Mouse (Mus musculus) B cell, adult 62 days (primary cell): ENCODE measurements around the gene Sbpl. TPM values are rescaled to one million over a fixed set of nuclear protein-coding genes. Genes with fewer than 3 reads are reported as not detected.

Experiments used
- total RNA-seq: library from RNA; stranded (reverse); gene quantifications from 4 replicates; pipeline ENCODE4 v1.2.4, GENCODE M21; 2023

The Sbpl gene
- total RNA-seq: not detected in 4 replicates

DNA sequence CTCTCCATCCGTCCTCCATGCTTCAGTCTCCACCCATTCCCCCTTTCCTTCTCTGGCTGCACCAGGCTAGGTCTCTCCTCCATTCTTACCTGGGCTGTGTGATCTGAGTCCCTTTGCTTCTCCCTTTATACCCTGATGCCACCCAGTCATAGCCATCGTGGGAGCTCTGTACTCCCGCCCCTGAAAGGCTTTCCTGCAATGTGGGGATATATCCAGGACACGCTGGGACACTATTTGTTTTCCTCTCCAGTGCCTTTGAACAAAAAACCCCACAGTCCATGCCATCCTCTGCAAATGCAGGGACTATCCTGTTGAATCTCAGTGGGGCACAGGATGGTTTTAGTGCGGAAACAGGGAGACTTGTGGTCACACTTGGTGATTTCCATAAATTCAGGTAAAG is at the start of gene Sbpl:
Gene Sbpl, minus strand, starts transcription at position 101 of the 400 bp plus-strand sequence.

DNA sequence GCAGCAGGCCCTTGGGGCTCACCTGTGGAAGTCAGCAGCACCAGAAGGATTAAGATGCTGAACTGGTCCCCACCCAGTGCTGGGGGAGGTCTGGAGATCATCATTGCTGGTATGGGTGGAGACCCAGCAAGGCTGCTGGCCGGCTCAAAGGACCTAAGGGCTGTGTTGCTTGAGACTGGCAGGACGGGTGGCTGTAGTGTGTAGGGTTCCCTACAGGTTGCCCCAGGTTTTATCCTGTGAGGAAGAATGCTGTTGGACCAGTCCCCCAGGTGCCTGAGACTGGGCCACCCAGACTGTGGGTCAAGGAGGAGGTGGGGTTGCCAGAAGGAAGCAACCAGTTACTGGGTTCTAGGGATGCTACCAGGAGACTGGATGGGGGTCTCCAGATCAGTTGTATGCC is 42.8 kb upstream of the Sbpl start, which contains the start of gene Prss22:
Gene Prss22, minus strand, starts transcription at position 200 of the 400 bp plus-strand sequence.

GRCm38 (mm10) chr17:23980297-23980909 is 25.3 kb upstream of the Sbpl start, which contains the start of gene Prss30:
TSS of gene Prss30 (minus strand) at chr17:23980566.

DNA sequence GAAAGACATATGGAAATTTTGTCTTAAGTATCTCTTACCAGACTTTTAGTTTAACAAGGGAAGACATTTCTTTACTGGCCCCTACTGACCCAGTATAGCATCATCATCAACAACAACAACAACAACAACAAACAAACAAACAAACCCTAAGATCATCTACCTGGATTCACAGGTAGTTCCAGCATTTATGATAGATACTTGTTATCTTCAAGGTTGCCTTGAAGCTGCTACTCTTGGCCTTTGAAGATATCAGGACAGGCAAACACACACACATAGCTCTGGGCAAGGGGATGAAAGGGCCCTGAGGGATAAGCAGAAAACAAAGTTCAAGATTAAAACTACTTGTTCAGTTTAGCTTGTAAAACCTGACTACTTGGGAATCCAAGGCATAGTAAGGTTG is 13.7 kb downstream of the Sbpl start, which contains the start of gene Sbp:
Gene Sbp, plus strand, starts transcription at position 301 of the 400 bp plus-strand sequence.

GRCm38 (mm10) chr17:23917158-23917557 is 37.9 kb downstream of the Sbpl start, which contains the start of gene Dcpp3:
TSS of gene Dcpp3 (plus strand) at chr17:23917458.

Other genes with a start within 250 kb of the Sbpl start
- gene 1520401A03Rik, start 232.5 kb downstream of the Sbpl start, total RNA-seq: not detected in 4 replicates
- gene Pkmyt1, start 228.9 kb downstream of the Sbpl start, total RNA-seq: 35.2 to 41.8 TPM (median 38.7 TPM) in 4 replicates
- gene Paqr4, start 214.4 kb downstream of the Sbpl start, total RNA-seq: 0.52 to 2.1 TPM (median 1.5 TPM) in 4 replicates
- 0.37 TPM in 1 of 4 replicates, not detected in the others for gene Kremen2, start 209.4 kb downstream of the Sbpl start, total RNA-seq
- gene Flywch1, start 183.7 kb downstream of the Sbpl start, total RNA-seq: 26.3 to 31.2 TPM (median 27.9 TPM) in 4 replicates
- not detected in 4 replicates for gene Flywch2, start 169.2 kb downstream of the Sbpl start, total RNA-seq
- 1,370 to 1,448 TPM (median 1,386 TPM) in 4 replicates for gene Srrm2, start 164.7 kb downstream of the Sbpl start, total RNA-seq
- 153 to 167 TPM (median 160 TPM) in 4 replicates for gene Elob, start 126.1 kb downstream of the Sbpl start, total RNA-seq
- gene Prss33, start 119.2 kb downstream of the Sbpl start, total RNA-seq: not detected in 4 replicates
- gene Prss32, start 111.4 kb downstream of the Sbpl start, total RNA-seq: not detected in 4 replicates
- 0.64 to 0.75 TPM (median 0.66 TPM) in 3 of 4 replicates, not detected in the other for gene Prss41, start 111.1 kb downstream of the Sbpl start, total RNA-seq
- not detected in 4 replicates for gene Prss21, start 87.2 kb downstream of the Sbpl start, total RNA-seq
- not detected in 4 replicates for gene Dcpp1, start 74.4 kb downstream of the Sbpl start, total RNA-seq
- not detected in 4 replicates for gene Dcpp2, start 74.4 kb downstream of the Sbpl start, total RNA-seq
- not detected in 4 replicates for gene Dcpp3, start 37.8 kb downstream of the Sbpl start, total RNA-seq
- gene Sbp, start 13.6 kb downstream of the Sbpl start, total RNA-seq: not detected in 4 replicates
- not detected in 4 replicates for gene Prss30, start 25.3 kb upstream of the Sbpl start, total RNA-seq
- gene Prss22, start 42.8 kb upstream of the Sbpl start, total RNA-seq: not detected in 4 replicates
- gene Prss27, start 82.9 kb upstream of the Sbpl start, total RNA-seq: not detected in 4 replicates
- gene Kctd5, start 118.2 kb upstream of the Sbpl start, total RNA-seq: 29.6 to 31.8 TPM (median 29.9 TPM) in 4 replicates
- 65.9 to 81.7 TPM (median 72.0 TPM) in 4 replicates for gene Pdpk1, start 195.7 kb upstream of the Sbpl start, total RNA-seq
- 29.6 to 42.8 TPM (median 37.1 TPM) in 4 replicates for gene Amdhd2, start 208.5 kb upstream of the Sbpl start, total RNA-seq
- 229 to 274 TPM (median 247 TPM) in 4 replicates for gene Atp6v0c, start 214.4 kb upstream of the Sbpl start, total RNA-seq